14 mouse cellular contexts compared by ENCODE assay signal in genomic region chr2:180941869-180942268, GRCm38 (mm10). TPM values are rescaled to one million over a fixed set of nuclear protein-coding genes. Genes with fewer than 3 reads are reported as not detected.
A peak's percentile ranks its signal among the peaks of the same experiment; 100 is the strongest.
DNase-seq lines count a peak whose midpoint lies in the region; ATAC-seq and TF ChIP-seq lines count a peak whose summit lies in the region.
"Had no signal": no experiment of that assay in that cellular context is flagged by ENCODE, and none has a peak within 500 bp of the region (broad histone marks: within the 10 kb centered on the region; RNA-seq: fewer than 3 reads in every experiment).

No protein-coding gene starts in this region.

- no peak for DNase-seq in forebrain, embryonic 10.5 days (ENCODE audit: extremely low spot score, low spot score)
- no peak for DNase-seq in hindbrain, embryonic 10.5 days (ENCODE audit: low spot score)
- peak; percentile 57 for DNase-seq in midbrain, postnatal 0 days (ENCODE audit: low spot score)
- no peak for DNase-seq in kidney, adult 8-10 months
- DNase-seq: adrenal gland, postnatal 36 days; cerebellum, adult 18-20 months; gastrocnemius, postnatal 14 days; kidney, postnatal 14 days; lung, postnatal 14 days had no signal

- TF ChIP-seq CTCF in midbrain, postnatal 0 days (IDR thresholded peaks at IDR 0.05) = no peak

- peak; percentile 58 for ATAC-seq in forebrain, embryonic 13.5 days
- no peak for ATAC-seq in hindbrain, embryonic 15.5 days (ENCODE audit: low FRiP score, low read depth)
- ATAC-seq in midbrain, postnatal 0 days (ENCODE audit: low FRiP score) = no peak
- ATAC-seq in midbrain, embryonic 13.5 days = no peak
- ATAC-seq in neural tube, embryonic 14.5 days (ENCODE audit: low read depth) = peak; percentile 41; the same call in 1 of the 2 replicates

- no peak overlapping the region for H3K4me3 ChIP-seq in forebrain, embryonic 13.5 days
- H3K4me3 ChIP-seq in forebrain, embryonic 10.5 days = no peak overlapping the region
- no peak overlapping the region for H3K4me3 ChIP-seq in hindbrain, embryonic 15.5 days
- no peak overlapping the region for H3K4me3 ChIP-seq in hindbrain, embryonic 10.5 days
- H3K4me3 ChIP-seq in midbrain, postnatal 0 days (ENCODE audit: low read depth, low read length) = no peak overlapping the region
- no peak overlapping the region for H3K4me3 ChIP-seq in midbrain, embryonic 13.5 days (replicated peaks)
- H3K4me3 ChIP-seq in neural tube, embryonic 14.5 days (ENCODE audit: low read depth, low read length) = no peak overlapping the region

- H3K36me3 ChIP-seq in forebrain, embryonic 13.5 days (ENCODE audit: poor library complexity, severe bottlenecking) = peaks cover 18% of the 10 kb centered on the region
- H3K36me3 ChIP-seq in forebrain, embryonic 10.5 days (replicated peaks) = peaks cover 12% of the 10 kb centered on the region
- H3K36me3 ChIP-seq in hindbrain, embryonic 15.5 days = peaks cover 3% of the 10 kb centered on the region; the same call in 1 of the 2 replicates
- peaks cover 43% of the 10 kb centered on the region for H3K36me3 ChIP-seq in hindbrain, embryonic 10.5 days
- 0 out of 2 replicates have a peak, but pooled peaks cover 3% of the 10 kb centered on the region for H3K36me3 ChIP-seq in midbrain, postnatal 0 days (ENCODE audit: insufficient read depth, low read length)
- peaks cover 36% of the 10 kb centered on the region for H3K36me3 ChIP-seq in midbrain, embryonic 13.5 days
- H3K36me3 ChIP-seq in neural tube, embryonic 14.5 days (ENCODE audit: control insufficient read depth, insufficient read depth, low read length) = 0 out of 2 replicates have a peak, but pooled peaks cover 7% of the 10 kb centered on the region

- H3K9ac ChIP-seq in forebrain, embryonic 13.5 days = no peak overlapping the region
- no peak overlapping the region for H3K9ac ChIP-seq in hindbrain, embryonic 15.5 days
- no peak overlapping the region for H3K9ac ChIP-seq in midbrain, postnatal 0 days (replicated peaks; ENCODE audit: low read length, poor library complexity, severe bottlenecking)
- no peak overlapping the region for H3K9ac ChIP-seq in midbrain, embryonic 13.5 days (replicated peaks)
- no peak overlapping the region for H3K9ac ChIP-seq in neural tube, embryonic 14.5 days (replicated peaks; ENCODE audit: low read depth, low read length)

- H3K27me3 ChIP-seq in forebrain, embryonic 13.5 days = no peaks in the 10 kb centered on the region
- H3K27me3 ChIP-seq in forebrain, embryonic 10.5 days (ENCODE audit: poor library complexity, severe bottlenecking) = no peaks in the 10 kb centered on the region
- no peaks in the 10 kb centered on the region for H3K27me3 ChIP-seq in hindbrain, embryonic 15.5 days
- no peaks in the 10 kb centered on the region for H3K27me3 ChIP-seq in hindbrain, embryonic 10.5 days (ENCODE audit: insufficient read depth, poor library complexity, severe bottlenecking)
- no peaks in the 10 kb centered on the region for H3K27me3 ChIP-seq in midbrain, postnatal 0 days (ENCODE audit: insufficient read depth, low read length)
- no peaks in the 10 kb centered on the region for H3K27me3 ChIP-seq in midbrain, embryonic 13.5 days
- no peaks in the 10 kb centered on the region for H3K27me3 ChIP-seq in neural tube, embryonic 14.5 days (ENCODE audit: control insufficient read depth, insufficient read depth, low read length)

- no peaks in the 10 kb centered on the region for H3K4me1 ChIP-seq in forebrain, embryonic 13.5 days
- H3K4me1 ChIP-seq in forebrain, embryonic 10.5 days = no peaks in the 10 kb centered on the region
- H3K4me1 ChIP-seq in hindbrain, embryonic 15.5 days (replicated peaks) = no peaks in the 10 kb centered on the region
- no peaks in the 10 kb centered on the region for H3K4me1 ChIP-seq in hindbrain, embryonic 10.5 days (replicated peaks)
- no peaks in the 10 kb centered on the region for H3K4me1 ChIP-seq in midbrain, postnatal 0 days (ENCODE audit: insufficient read depth, low read length)
- no peaks in the 10 kb centered on the region for H3K4me1 ChIP-seq in midbrain, embryonic 13.5 days (replicated peaks)
- no peaks in the 10 kb centered on the region for H3K4me1 ChIP-seq in neural tube, embryonic 14.5 days (ENCODE audit: control insufficient read depth, insufficient read depth, low read length)

- H3K9me3 ChIP-seq in forebrain, embryonic 13.5 days (replicated peaks) = no peaks in the 10 kb centered on the region
- H3K9me3 ChIP-seq in forebrain, embryonic 10.5 days = no peaks in the 10 kb centered on the region
- H3K9me3 ChIP-seq in hindbrain, embryonic 15.5 days = no peaks in the 10 kb centered on the region
- H3K9me3 ChIP-seq in hindbrain, embryonic 10.5 days = no peaks in the 10 kb centered on the region
- no peaks in the 10 kb centered on the region for H3K9me3 ChIP-seq in midbrain, postnatal 0 days (ENCODE audit: low read length)
- no peaks in the 10 kb centered on the region for H3K9me3 ChIP-seq in midbrain, embryonic 13.5 days
- H3K9me3 ChIP-seq in neural tube, embryonic 14.5 days (ENCODE audit: control insufficient read depth, low read length) = no peaks in the 10 kb centered on the region

- H3K27ac ChIP-seq in forebrain, embryonic 13.5 days = peak overlapping the region; percentile 36; the same call in 1 of the 2 replicates
- no peak overlapping the region for H3K27ac ChIP-seq in forebrain, embryonic 10.5 days
- H3K27ac ChIP-seq in hindbrain, embryonic 15.5 days (replicated peaks) = peak overlapping the region; percentile 31; the same call in 1 of the 2 replicates
- no peak overlapping the region for H3K27ac ChIP-seq in hindbrain, embryonic 10.5 days
- H3K27ac ChIP-seq in midbrain, postnatal 0 days (ENCODE audit: low read depth, low read length) = no peak overlapping the region; the same call in 1 of the 2 replicates
- H3K27ac ChIP-seq in midbrain, embryonic 13.5 days = no peak overlapping the region
- H3K27ac ChIP-seq in neural tube, embryonic 14.5 days (ENCODE audit: low read depth, low read length) = peak overlapping the region; percentile 2; the same call in 1 of the 2 replicates

- no peak overlapping the region for H3K4me2 ChIP-seq in forebrain, embryonic 13.5 days
- no peak overlapping the region for H3K4me2 ChIP-seq in hindbrain, embryonic 15.5 days
- H3K4me2 ChIP-seq in midbrain, postnatal 0 days (ENCODE audit: low read depth, low read length, poor library complexity, severe bottlenecking) = no peak overlapping the region
- H3K4me2 ChIP-seq in midbrain, embryonic 13.5 days (replicated peaks) = no peak overlapping the region
- H3K4me2 ChIP-seq in neural tube, embryonic 14.5 days (ENCODE audit: low read depth, low read length) = no peak overlapping the region

RNA-seq across cellular contexts. Expression of gene Nkain4, which starts 12.6 kb away (rescaled TPM):
- polyA plus RNA-seq in forebrain, embryonic 13.5 days (2015; fragmentation: Nextera tagmentation; extraction: Ambion mirVana) = 53.3 and 53.8 TPM in 2 replicates
- 19.7 and 27.0 TPM in 2 replicates for polyA plus RNA-seq in forebrain, embryonic 10.5 days (2016; fragmentation: Nextera tagmentation; extraction: Ambion mirVana)
- 95.5 and 106 TPM in 2 replicates for polyA plus RNA-seq in hindbrain, embryonic 15.5 days (2015; fragmentation: Nextera tagmentation; extraction: Ambion mirVana)
- polyA plus RNA-seq in hindbrain, embryonic 10.5 days (2016; fragmentation: Nextera tagmentation; extraction: Ambion mirVana) = 79.3 and 108 TPM in 2 replicates
- total RNA-seq in midbrain, postnatal 0 days (2014; rRNA removed) = 40.4 and 59.5 TPM in 2 replicates
- polyA plus RNA-seq in midbrain, postnatal 0 days (2015; fragmentation: Nextera tagmentation; extraction: Ambion mirVana) = 95.5 and 111 TPM in 2 replicates
- 94.0 and 101 TPM in 2 replicates for polyA plus RNA-seq in midbrain, embryonic 13.5 days (2015; fragmentation: Nextera tagmentation; extraction: Ambion mirVana)
- polyA plus RNA-seq in neural tube, embryonic 14.5 days (2014; fragmentation: Nextera tagmentation; extraction: Ambion mirVana) = 86.5 and 97.0 TPM in 2 replicates

RNA-seq across cellular contexts. Expression of gene Birc7, which starts 13.0 kb away (rescaled TPM):
- polyA plus RNA-seq in forebrain, embryonic 13.5 days (2015; fragmentation: Nextera tagmentation; extraction: Ambion mirVana) = 0.14 and 0.25 TPM in 2 replicates
- polyA plus RNA-seq in forebrain, embryonic 10.5 days (2016; fragmentation: Nextera tagmentation; extraction: Ambion mirVana) = 0.54 and 0.56 TPM in 2 replicates
- polyA plus RNA-seq in hindbrain, embryonic 15.5 days (2015; fragmentation: Nextera tagmentation; extraction: Ambion mirVana) = 0.18 and 0.31 TPM in 2 replicates
- 0.52 and 1.3 TPM in 2 replicates for polyA plus RNA-seq in hindbrain, embryonic 10.5 days (2016; fragmentation: Nextera tagmentation; extraction: Ambion mirVana)
- total RNA-seq in midbrain, postnatal 0 days (2014; rRNA removed) = not detected in 2 replicates
- 0.10 and 0.28 TPM in 2 replicates for polyA plus RNA-seq in midbrain, postnatal 0 days (2015; fragmentation: Nextera tagmentation; extraction: Ambion mirVana)
- 0.27 and 0.55 TPM in 2 replicates for polyA plus RNA-seq in midbrain, embryonic 13.5 days (2015; fragmentation: Nextera tagmentation; extraction: Ambion mirVana)
- 0.15 and 0.31 TPM in 2 replicates for polyA plus RNA-seq in neural tube, embryonic 14.5 days (2014; fragmentation: Nextera tagmentation; extraction: Ambion mirVana)
- total RNA-seq: adrenal gland, postnatal 36 days; gastrocnemius, postnatal 14 days; liver, adult 2 months had no signal
- polyA plus RNA-seq: liver, adult 2 months had no signal

RNA-seq across cellular contexts. Expression of gene Ythdf1, which starts 21.1 kb away (rescaled TPM):
- polyA plus RNA-seq in forebrain, embryonic 13.5 days (2015; fragmentation: Nextera tagmentation; extraction: Ambion mirVana) = 25.3 and 33.1 TPM in 2 replicates
- polyA plus RNA-seq in forebrain, embryonic 10.5 days (2016; fragmentation: Nextera tagmentation; extraction: Ambion mirVana) = 47.4 and 56.6 TPM in 2 replicates
- 50.1 and 54.9 TPM in 2 replicates for polyA plus RNA-seq in hindbrain, embryonic 15.5 days (2015; fragmentation: Nextera tagmentation; extraction: Ambion mirVana)
- polyA plus RNA-seq in hindbrain, embryonic 10.5 days (2016; fragmentation: Nextera tagmentation; extraction: Ambion mirVana) = 62.0 and 67.1 TPM in 2 replicates
- 32.2 and 38.9 TPM in 2 replicates for total RNA-seq in midbrain, postnatal 0 days (2014; rRNA removed)
- polyA plus RNA-seq in midbrain, postnatal 0 days (2015; fragmentation: Nextera tagmentation; extraction: Ambion mirVana) = 50.1 and 56.6 TPM in 2 replicates
- polyA plus RNA-seq in midbrain, embryonic 13.5 days (2015; fragmentation: Nextera tagmentation; extraction: Ambion mirVana) = 37.7 and 47.2 TPM in 2 replicates
- 49.2 and 61.0 TPM in 2 replicates for polyA plus RNA-seq in neural tube, embryonic 14.5 days (2014; fragmentation: Nextera tagmentation; extraction: Ambion mirVana)

RNA-seq across cellular contexts. Expression of gene Arfgap1, which starts 25.2 kb away (rescaled TPM):
- polyA plus RNA-seq in forebrain, embryonic 13.5 days (2015; fragmentation: Nextera tagmentation; extraction: Ambion mirVana) = 83.0 and 91.1 TPM in 2 replicates
- polyA plus RNA-seq in forebrain, embryonic 10.5 days (2016; fragmentation: Nextera tagmentation; extraction: Ambion mirVana) = 79.5 and 80.3 TPM in 2 replicates
- 114 and 119 TPM in 2 replicates for polyA plus RNA-seq in hindbrain, embryonic 15.5 days (2015; fragmentation: Nextera tagmentation; extraction: Ambion mirVana)
- polyA plus RNA-seq in hindbrain, embryonic 10.5 days (2016; fragmentation: Nextera tagmentation; extraction: Ambion mirVana) = 85.4 and 89.4 TPM in 2 replicates
- 94.1 and 123 TPM in 2 replicates for total RNA-seq in midbrain, postnatal 0 days (2014; rRNA removed)
- 124 and 132 TPM in 2 replicates for polyA plus RNA-seq in midbrain, postnatal 0 days (2015; fragmentation: Nextera tagmentation; extraction: Ambion mirVana)
- 98.9 and 103 TPM in 2 replicates for polyA plus RNA-seq in midbrain, embryonic 13.5 days (2015; fragmentation: Nextera tagmentation; extraction: Ambion mirVana)
- polyA plus RNA-seq in neural tube, embryonic 14.5 days (2014; fragmentation: Nextera tagmentation; extraction: Ambion mirVana) = 87.0 and 95.2 TPM in 2 replicates

RNA-seq across cellular contexts. Expression of gene Col20a1, which starts 44.5 kb away (rescaled TPM):
- polyA plus RNA-seq in forebrain, embryonic 13.5 days (2015; fragmentation: Nextera tagmentation; extraction: Ambion mirVana) = 0.21 and 0.28 TPM in 2 replicates
- polyA plus RNA-seq in forebrain, embryonic 10.5 days (2016; fragmentation: Nextera tagmentation; extraction: Ambion mirVana) = 0.07 and 0.17 TPM in 2 replicates
- 0.19 and 0.41 TPM in 2 replicates for polyA plus RNA-seq in hindbrain, embryonic 15.5 days (2015; fragmentation: Nextera tagmentation; extraction: Ambion mirVana)
- 0.35 and 0.56 TPM in 2 replicates for polyA plus RNA-seq in hindbrain, embryonic 10.5 days (2016; fragmentation: Nextera tagmentation; extraction: Ambion mirVana)
- total RNA-seq in midbrain, postnatal 0 days (2014; rRNA removed) = 0.44 and 0.52 TPM in 2 replicates
- 0.13 and 0.14 TPM in 2 replicates for polyA plus RNA-seq in midbrain, postnatal 0 days (2015; fragmentation: Nextera tagmentation; extraction: Ambion mirVana)
- 0.12 and 0.35 TPM in 2 replicates for polyA plus RNA-seq in midbrain, embryonic 13.5 days (2015; fragmentation: Nextera tagmentation; extraction: Ambion mirVana)
- polyA plus RNA-seq in neural tube, embryonic 14.5 days (2014; fragmentation: Nextera tagmentation; extraction: Ambion mirVana) = 0.31 and 0.60 TPM in 2 replicates

Comparison
In these comparisons a context has a peak if more than half of its experiments do, and no peak if none do; other contexts are left out.
1. H3K27ac ChIP-seq: peak in forebrain, embryonic 13.5 days (single experiment), hindbrain, embryonic 15.5 days (single experiment) and neural tube, embryonic 14.5 days (single experiment); none in forebrain, embryonic 10.5 days (single experiment), hindbrain, embryonic 10.5 days (single experiment), midbrain, postnatal 0 days (single experiment) and midbrain, embryonic 13.5 days (single experiment).
2. ATAC-seq: peak in forebrain, embryonic 13.5 days (single experiment) and neural tube, embryonic 14.5 days (single experiment); none in hindbrain, embryonic 15.5 days (single experiment), midbrain, postnatal 0 days (single experiment) and midbrain, embryonic 13.5 days (single experiment).